Mouse (Mus musculus) adrenal gland, adult (tissue): ENCODE measurements around the gene Lnpep.
"Not testable (repeated sequence)": the region's sequence is repeated elsewhere in the genome, so short reads cannot be mapped to it uniquely, and the experiment has no call there.

Experiments used
- DNase-seq, 2 experiments: peaks; one replicate each; pipeline ENCODE4 v3.0.0; 2022 to 2023; ENCODE audit warnings: low spot score in 1 of 2; ENCODE audit not compliant: inconsistent age in 2 of 2

Gene Lnpep

GRCm38 (mm10) chr17:17624957-17625586 lies at the start of gene Lnpep:
Gene Lnpep (minus strand): TSS chr17:17625050.
- DNase-seq = peak; percentile 95 to 98

- DNase-seq = no peak
These were observed 31.0 kb upstream of the Lnpep start for GRCm38 (mm10) chr17:17655829-17656176.

GRCm38 (mm10) chr17:17654997-17655828 lies 30.4 kb upstream of the Lnpep start:
- no peak for DNase-seq

- no peak for DNase-seq
These were observed 27.7 kb upstream of the Lnpep start for GRCm38 (mm10) chr17:17652570-17652969.

- DNase-seq = peak; percentile 43 to 83
These were observed 20.9 kb upstream of the Lnpep start for GRCm38 (mm10) chr17:17645738-17646137.

- peak in 1 of 2 experiments; percentile 29 for DNase-seq
These were observed 12.5 kb upstream of the Lnpep start for GRCm38 (mm10) chr17:17637387-17637786.

GRCm38 (mm10) chr17:17636147-17636546 lies 11.3 kb upstream of the Lnpep start:
- no peak for DNase-seq

GRCm38 (mm10) chr17:17634033-17634432 lies 9.2 kb upstream of the Lnpep start:
- DNase-seq = no peak

- DNase-seq = no peak
These were observed 7.1 kb upstream of the Lnpep start for GRCm38 (mm10) chr17:17631985-17632384.

GRCm38 (mm10) chr17:17628237-17628879 lies 3.5 kb upstream of the Lnpep start:
- not testable (repeated sequence) for DNase-seq

GRCm38 (mm10) chr17:17627558-17627957 lies 2.7 kb upstream of the Lnpep start:
- no peak for DNase-seq

GRCm38 (mm10) chr17:17625887-17626679 lies 1.2 kb upstream of the Lnpep start:
- DNase-seq = peak in 1 of 2 experiments; percentile 52

GRCm38 (mm10) chr17:17624421-17624956 lies 361 bp downstream of the Lnpep start:
- peak; percentile 97 to 98 for DNase-seq

- peak; percentile 88 to 95 for DNase-seq
These were observed 895 bp downstream of the Lnpep start for GRCm38 (mm10) chr17:17623890-17624420.

- peak in 1 of 2 experiments; percentile 62 for DNase-seq
These were observed 1.5 kb downstream of the Lnpep start for GRCm38 (mm10) chr17:17623221-17623889.

GRCm38 (mm10) chr17:17622576-17622975 lies 2.3 kb downstream of the Lnpep start:
- DNase-seq = peak in 1 of 2 experiments; percentile 52

GRCm38 (mm10) chr17:17621586-17621985 lies 3.3 kb downstream of the Lnpep start:
- DNase-seq = peak in 1 of 2 experiments; percentile 83

- peak; percentile 8 to 51 for DNase-seq
These were observed 6.4 kb downstream of the Lnpep start for GRCm38 (mm10) chr17:17618463-17618862.

- peak; percentile 29 to 62 for DNase-seq
These were observed 7.2 kb downstream of the Lnpep start for GRCm38 (mm10) chr17:17617440-17618204.
